Mouse (Mus musculus) megakaryocyte-erythroid progenitor cell, adult 5 weeks (primary cell): ENCODE results near the gene Olfr77. TPM values are rescaled to one million over a fixed set of nuclear protein-coding genes. Genes with fewer than 3 reads are reported as not detected.

Experiments used
- polyA plus RNA-seq: library from polyadenylated mRNA; stranded (reverse); fragments of >175 nt; gene quantifications from 2 replicates; pipeline ENCODE4 v1.2.3, GENCODE M21; 2012

Olfr77 gene
- 0.04 TPM in 2 replicates for polyA plus RNA-seq

GRCm38 (mm10) chr9:19916565-19916964 is at the start of gene Olfr77:
Gene Olfr77 (plus strand): TSS chr9:19916865.

GRCm38 (mm10) chr9:19887904-19888303 is 28.8 kb upstream of the Olfr77 start, which contains the start of gene Olfr862:
Gene Olfr862 (minus strand): TSS chr9:19888004.

Other genes with a start within 250 kb of the Olfr77 start
- not detected in 2 replicates for gene Olfr857, start 207.4 kb upstream of the Olfr77 start, polyA plus RNA-seq
- gene Olfr58, start 136.6 kb upstream of the Olfr77 start, polyA plus RNA-seq: not detected in 2 replicates
- gene Olfr859, start 112.0 kb upstream of the Olfr77 start, polyA plus RNA-seq: not detected in 2 replicates
- not detected in 2 replicates for gene Olfr860, start 67.1 kb upstream of the Olfr77 start, polyA plus RNA-seq
- not detected in 2 replicates for gene Olfr862, start 28.9 kb upstream of the Olfr77 start, polyA plus RNA-seq
- gene Olfr866, start 111.2 kb downstream of the Olfr77 start, polyA plus RNA-seq: not detected in 2 replicates
- gene Olfr867, start 140.7 kb downstream of the Olfr77 start, polyA plus RNA-seq: not detected in 2 replicates
- not detected in 2 replicates for gene Olfr868, start 181.8 kb downstream of the Olfr77 start, polyA plus RNA-seq
- gene Olfr869, start 212.1 kb downstream of the Olfr77 start, polyA plus RNA-seq: 0.03 TPM in 1 of 2 replicates, not detected in the other